Mouse (Mus musculus) hindbrain, embryonic 15.5 days (tissue): ENCODE data around the gene Aldh4a1. TPM values are rescaled to one million over a fixed set of nuclear protein-coding genes. Genes with fewer than 3 reads are reported as not detected.

Experiments
- ATAC-seq: fragments of 200-750 bp; cut with Nextera tagmentation; 2 replicates; pipeline ENCODE4 v1.8.0; 2017; ENCODE audit warnings: low read depth, moderate number of reproducible peaks, moderate TSS enrichment; ENCODE audit not compliant: low FRiP score
- H3K27ac ChIP-seq: fragments of 300-500 bp; sonication (generic); replicated peaks from 2 replicates; pipeline ENCODE4 v1.5.1; 2015; ENCODE audit warnings: mild to moderate bottlenecking, inconsistent platforms
- H3K27me3 ChIP-seq: fragments of 300-500 bp; sonication (generic); 2 replicates; pipeline ENCODE4 v1.6.1; 2015; ENCODE audit warnings: control low read depth, inconsistent platforms
- H3K36me3 ChIP-seq: fragments of 300-500 bp; sonication (generic); 2 replicates; pipeline ENCODE4 v1.6.1; 2015; ENCODE audit warnings: control low read depth, inconsistent platforms
- H3K4me1 ChIP-seq: fragments of 300-500 bp; sonication (generic); replicated peaks from 2 replicates; pipeline ENCODE4 v1.6.1; 2015; ENCODE audit warnings: control low read depth, inconsistent platforms
- H3K4me2 ChIP-seq: fragments of 300-500 bp; sonication (generic); 2 replicates; pipeline ENCODE4 v1.6.1; 2015; ENCODE audit warnings: moderate library complexity, mild to moderate bottlenecking, inconsistent platforms
- H3K4me3 ChIP-seq: fragments of 300-500 bp; sonication (generic); 2 replicates; pipeline ENCODE4 v1.5.1; 2015; ENCODE audit warnings: mild to moderate bottlenecking, inconsistent platforms
- H3K9ac ChIP-seq: fragments of 300-500 bp; sonication (generic); 2 replicates; pipeline ENCODE4 v1.6.1; 2015; ENCODE audit warnings: inconsistent platforms
- H3K9me3 ChIP-seq: fragments of 300-500 bp; sonication (generic); 2 replicates; pipeline ENCODE4 v1.6.1; 2016; ENCODE audit warnings: control low read depth, inconsistent platforms
- WGBS: fragments of 180-500 bp; shearing (Covaris S2); methylation state at CpG from one replicate; pipeline ENCODE4 v1.1.7; 2015; 5-methylcytosine and 5-hydroxymethylcytosine counted together
- polyA plus RNA-seq: library from polyadenylated mRNA; unstranded; fragments of >200 nt; fragmentation: Nextera tagmentation; extraction: Ambion mirVana; gene quantifications from 2 replicates; pipeline ENCODE4 v1.2.1, GENCODE M21; 2015

The Aldh4a1 gene
- polyA plus RNA-seq = 27.5 and 29.4 TPM in 2 replicates

GRCm38 (mm10) chr4:139622373-139623282 lies at the start of gene Aldh4a1:
TSS of gene Aldh4a1 (plus strand) at chr4:139622866.
- peaks cover 28% of the 10 kb centered on the region for H3K4me1 ChIP-seq
- H3K27me3 ChIP-seq = no peaks in the 10 kb centered on the region
- peaks cover 3% of the 10 kb centered on the region; the same call in 1 of the 2 replicates for H3K36me3 ChIP-seq
- under 1% methylated on average over 31 of the region's 38 CpGs for WGBS
- H3K27ac ChIP-seq = peak within 1 kb of the TSS; percentile 96
- ATAC-seq = peak; percentile 99
- peak within 1 kb of the TSS; percentile 73 for H3K9ac ChIP-seq
- H3K4me3 ChIP-seq = peak within 1 kb of the TSS; percentile 83
- H3K9me3 ChIP-seq = no peaks in the 10 kb centered on the region
- peak within 1 kb of the TSS; percentile 89 for H3K4me2 ChIP-seq

DNA sequence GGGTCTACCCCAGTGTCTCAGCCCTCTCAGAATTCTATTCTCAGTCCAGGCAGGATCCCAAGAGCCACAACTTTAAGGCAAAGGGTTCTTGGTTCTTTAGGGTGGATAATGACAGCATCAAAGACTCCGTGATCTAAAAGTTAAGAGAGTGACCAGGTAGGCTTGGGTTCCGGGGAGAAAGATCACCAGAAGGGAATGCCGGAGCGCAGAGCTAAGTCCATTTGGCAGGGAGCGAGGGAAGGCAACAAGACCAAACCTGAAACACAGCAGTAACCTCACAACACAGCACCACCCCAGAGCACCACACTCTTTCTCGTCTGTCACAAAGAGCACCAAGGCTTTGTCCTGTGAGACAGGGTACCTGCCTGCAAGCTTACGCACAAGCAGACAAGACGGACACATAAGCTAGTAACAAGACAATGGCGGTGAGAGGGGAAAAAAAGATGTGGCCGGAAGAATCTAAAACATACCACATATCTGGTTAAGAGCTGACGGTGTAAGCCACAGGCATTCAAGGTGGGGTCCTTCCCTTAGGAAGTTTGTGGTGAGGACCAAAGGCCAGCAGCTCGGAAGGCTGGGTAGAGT lies 49.6 kb upstream of the Aldh4a1 start:
- no peaks in the 10 kb centered on the region for H3K36me3 ChIP-seq
- 89% methylated on average over 12 of the region's 12 CpGs for WGBS
- no peak overlapping the region for H3K4me3 ChIP-seq
- H3K4me2 ChIP-seq = 0 out of 2 replicates have a peak overlapping the region, but pooled peaks have one; percentile 75
- peak overlapping the region; percentile 87; the same call in 1 of the 2 replicates for H3K27ac ChIP-seq
- no peaks in the 10 kb centered on the region for H3K27me3 ChIP-seq
- no peak overlapping the region for H3K9ac ChIP-seq
- peaks cover 31% of the 10 kb centered on the region for H3K4me1 ChIP-seq
- H3K9me3 ChIP-seq = no peaks in the 10 kb centered on the region
- ATAC-seq = no peak

- Histone ChIP-seq H3K27ac (peak overlapping the region; percentile 87), H3K4me1 (peaks cover 44% of the 10 kb centered on the region), H3K36me3 (no peaks in the 10 kb centered on the region), H3K4me3 (peak overlapping the region; percentile 69), H3K9me3 (no peaks in the 10 kb centered on the region), H3K27me3 (no peaks in the 10 kb centered on the region), H3K4me2 (peak overlapping the region; percentile 75), H3K9ac (peak overlapping the region; percentile 91)
- peak; percentile 97 for ATAC-seq
- under 1% methylated on average over 46 of the region's 52 CpGs for WGBS
Observed at GRCm38 (mm10) chr4:139574156-139574798, 48.4 kb upstream of the Aldh4a1 start.

DNA sequence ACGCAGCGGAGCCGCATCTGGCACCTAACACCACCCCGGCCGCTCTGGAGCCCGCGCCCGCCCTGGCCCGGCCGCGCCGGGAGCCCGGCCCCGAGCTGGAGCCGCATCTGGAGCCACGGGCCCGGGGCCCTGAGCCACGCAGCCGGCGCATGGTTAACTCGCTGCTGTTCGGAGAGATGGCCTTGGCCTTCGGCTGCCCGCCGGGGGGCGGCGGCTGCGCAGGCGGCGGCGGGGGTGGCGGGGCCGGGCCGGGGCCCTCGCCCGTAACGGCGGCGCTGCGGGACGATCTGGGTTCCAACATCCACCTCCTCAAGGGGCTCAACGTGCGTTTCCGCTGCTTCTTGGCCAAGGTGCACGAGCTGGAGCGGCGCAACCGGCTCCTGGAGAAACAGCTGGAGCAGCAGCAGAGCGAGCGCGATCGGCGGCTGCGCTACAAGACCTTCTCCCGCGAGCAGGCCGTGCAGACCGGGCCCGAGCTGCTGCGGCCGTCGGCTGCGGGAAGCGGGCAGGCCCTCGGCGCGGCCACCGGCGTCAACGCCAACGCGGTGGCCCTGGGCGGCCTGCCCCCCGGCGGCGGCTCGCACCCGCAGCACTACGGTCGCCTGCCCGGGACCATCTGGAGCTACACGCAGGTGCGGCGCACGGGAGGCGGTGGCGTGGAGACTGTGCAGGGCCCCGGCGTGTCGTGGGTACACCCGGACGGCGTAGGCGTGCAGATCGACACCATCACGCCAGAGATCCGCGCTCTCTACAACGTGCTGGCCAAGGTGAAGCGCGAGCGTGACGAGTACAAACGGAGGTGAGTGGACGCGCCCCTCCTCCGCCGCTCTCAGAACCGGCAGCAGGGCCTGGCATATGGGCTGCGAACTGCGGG lies 47.6 kb upstream of the Aldh4a1 start:
- WGBS = under 1% methylated on average over 107 of the region's 111 CpGs
- Histone ChIP-seq H3K4me2 (peak overlapping the region; percentile 75), H3K9ac (peak overlapping the region; percentile 91), H3K9me3 (no peaks in the 10 kb centered on the region), H3K36me3 (no peaks in the 10 kb centered on the region), H3K4me3 (peak overlapping the region; percentile 69), H3K4me1 (peaks cover 51% of the 10 kb centered on the region), H3K27me3 (no peaks in the 10 kb centered on the region), H3K27ac (peak overlapping the region; percentile 87)
- ATAC-seq = peak; percentile 64; the same call in 1 of the 2 replicates

DNA sequence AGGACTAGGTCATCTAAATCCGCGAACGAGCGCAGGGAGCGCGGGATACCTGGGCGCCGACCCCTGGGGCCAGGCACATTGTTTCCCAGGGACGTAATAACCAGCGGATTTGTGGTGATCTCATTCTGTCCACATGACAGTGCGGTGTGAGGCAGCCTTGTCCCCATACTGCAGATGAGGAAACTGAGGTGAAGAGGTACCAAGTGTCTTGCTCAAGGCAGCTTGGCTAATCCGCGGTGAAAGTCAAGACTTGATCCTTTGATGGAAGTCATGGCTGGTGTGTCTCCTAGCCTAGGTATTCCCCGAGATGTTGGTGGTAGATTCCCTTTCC lies 47.0 kb upstream of the Aldh4a1 start:
- Histone ChIP-seq H3K9ac (peak overlapping the region; percentile 91), H3K9me3 (no peaks in the 10 kb centered on the region), H3K4me3 (peak overlapping the region; percentile 69), H3K36me3 (no peaks in the 10 kb centered on the region), H3K27ac (peak overlapping the region; percentile 87), H3K4me2 (peak overlapping the region; percentile 75), H3K4me1 (peaks cover 57% of the 10 kb centered on the region), H3K27me3 (no peaks in the 10 kb centered on the region)
- ATAC-seq = no peak
- 7% methylated on average over 14 of the region's 14 CpGs for WGBS

GRCm38 (mm10) chr4:139576251-139576880 lies 46.3 kb upstream of the Aldh4a1 start:
- peak overlapping the region; percentile 75 for H3K4me2 ChIP-seq
- peak overlapping the region; percentile 69 for H3K4me3 ChIP-seq
- peaks cover 65% of the 10 kb centered on the region for H3K4me1 ChIP-seq
- WGBS = 54% methylated on average over 14 of the region's 14 CpGs
- no peak for ATAC-seq
- no peaks in the 10 kb centered on the region for H3K36me3 ChIP-seq
- H3K9ac ChIP-seq = peak overlapping the region; percentile 91
- no peaks in the 10 kb centered on the region for H3K27me3 ChIP-seq
- no peak overlapping the region for H3K27ac ChIP-seq
- H3K9me3 ChIP-seq = no peaks in the 10 kb centered on the region

DNA sequence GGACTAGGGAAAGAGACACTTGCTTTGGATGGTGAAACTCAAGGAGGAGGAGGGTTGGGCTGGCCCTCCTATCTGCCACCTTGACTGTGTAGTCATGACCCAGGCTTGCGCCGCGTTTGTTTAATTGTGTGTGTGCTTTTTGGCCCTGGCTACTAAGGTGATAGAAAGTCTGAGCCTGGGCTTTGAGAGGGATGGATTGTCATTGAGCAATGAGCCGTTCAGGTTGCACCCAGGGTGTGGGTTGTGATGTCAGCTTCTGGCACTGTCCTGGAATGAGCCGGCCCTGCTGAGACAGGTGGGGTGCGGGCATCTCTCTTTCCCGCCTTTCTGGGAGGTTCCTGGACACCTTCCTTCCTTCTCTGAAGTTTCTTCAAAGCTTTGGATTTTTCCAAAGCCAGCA lies 45.7 kb upstream of the Aldh4a1 start:
- H3K27ac ChIP-seq = no peak overlapping the region
- no peak for ATAC-seq
- peak overlapping the region; percentile 69 for H3K4me3 ChIP-seq
- H3K9me3 ChIP-seq = no peaks in the 10 kb centered on the region
- H3K27me3 ChIP-seq = no peaks in the 10 kb centered on the region
- peak overlapping the region; percentile 75 for H3K4me2 ChIP-seq
- peaks cover 71% of the 10 kb centered on the region for H3K4me1 ChIP-seq
- H3K9ac ChIP-seq = peak overlapping the region; percentile 91; the same call in 1 of the 2 replicates
- 85% methylated on average over 7 of the region's 7 CpGs for WGBS
- no peaks in the 10 kb centered on the region for H3K36me3 ChIP-seq

GRCm38 (mm10) chr4:139578389-139578788 lies 44.3 kb upstream of the Aldh4a1 start:
- no peak overlapping the region for H3K4me2 ChIP-seq
- no peaks in the 10 kb centered on the region for H3K36me3 ChIP-seq
- H3K27me3 ChIP-seq = no peaks in the 10 kb centered on the region
- ATAC-seq = no peak
- no peaks in the 10 kb centered on the region for H3K9me3 ChIP-seq
- peaks cover 75% of the 10 kb centered on the region for H3K4me1 ChIP-seq
- no peak overlapping the region for H3K4me3 ChIP-seq
- H3K27ac ChIP-seq = no peak overlapping the region
- 95% methylated on average over 8 of the region's 8 CpGs for WGBS
- H3K9ac ChIP-seq = no peak overlapping the region

DNA sequence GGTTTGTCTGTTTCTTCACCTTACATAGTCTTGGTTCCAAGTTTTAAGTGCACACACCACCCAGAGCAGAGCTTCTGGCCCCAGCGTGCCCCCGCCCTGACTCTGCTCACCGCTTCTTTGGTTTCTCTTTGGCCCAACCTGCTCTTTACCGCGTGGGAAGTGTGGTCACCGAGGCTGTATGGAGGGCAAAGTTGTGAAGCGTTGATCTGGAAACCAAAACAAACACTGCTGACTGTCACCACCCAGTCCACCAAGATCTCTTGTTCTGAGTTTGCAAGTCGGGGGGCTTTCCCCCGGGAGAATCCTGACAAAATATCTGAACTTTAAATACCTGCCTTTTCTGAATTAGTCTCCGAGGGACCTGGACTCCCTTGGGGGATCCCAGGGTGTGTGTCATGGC lies 43.7 kb upstream of the Aldh4a1 start:
- Histone ChIP-seq H3K27ac (no peak overlapping the region), H3K4me1 (peaks cover 70% of the 10 kb centered on the region), H3K27me3 (no peaks in the 10 kb centered on the region), H3K4me3 (no peak overlapping the region), H3K4me2 (no peak overlapping the region), H3K9ac (no peak overlapping the region), H3K36me3 (no peaks in the 10 kb centered on the region), H3K9me3 (no peaks in the 10 kb centered on the region)
- no peak for ATAC-seq
- 57% methylated on average over 10 of the region's 10 CpGs for WGBS

DNA sequence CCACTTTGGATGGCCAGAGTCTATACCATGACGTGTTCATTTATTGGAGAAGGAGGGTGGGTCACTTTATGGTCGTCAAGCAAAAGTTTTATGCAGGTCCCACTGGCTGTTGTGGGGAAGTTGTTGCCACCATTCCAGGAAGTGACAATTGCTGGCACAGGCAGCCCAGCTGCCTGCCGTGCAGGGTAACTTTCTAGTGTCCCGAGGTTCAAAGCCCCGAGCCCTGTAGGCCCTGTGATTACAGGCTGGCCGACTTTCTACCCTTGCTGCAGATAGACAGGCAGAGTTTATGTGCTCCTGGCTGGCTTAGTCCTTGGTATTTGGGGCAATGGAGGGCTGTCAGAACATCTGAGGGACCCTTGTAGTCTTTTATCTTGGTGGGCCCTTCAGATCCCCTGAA lies 43.2 kb upstream of the Aldh4a1 start:
- Histone ChIP-seq H3K4me2 (no peak overlapping the region), H3K4me1 (peaks cover 68% of the 10 kb centered on the region), H3K36me3 (no peaks in the 10 kb centered on the region), H3K27ac (no peak overlapping the region), H3K9ac (no peak overlapping the region), H3K4me3 (no peak overlapping the region), H3K27me3 (no peaks in the 10 kb centered on the region), H3K9me3 (no peaks in the 10 kb centered on the region)
- ATAC-seq = no peak
- 59% methylated on average over 6 of the region's 6 CpGs for WGBS
